Mouse (Mus musculus) heart, adult 9 months (tissue): ENCODE data around the gene Ctbp1.

Experiments used
- DNase-seq, 2 experiments: peaks; one replicate each; pipeline ENCODE4 v3.0.0; 2022; ENCODE audit warnings: low spot score in 2 of 2

The Ctbp1 gene

DNA sequence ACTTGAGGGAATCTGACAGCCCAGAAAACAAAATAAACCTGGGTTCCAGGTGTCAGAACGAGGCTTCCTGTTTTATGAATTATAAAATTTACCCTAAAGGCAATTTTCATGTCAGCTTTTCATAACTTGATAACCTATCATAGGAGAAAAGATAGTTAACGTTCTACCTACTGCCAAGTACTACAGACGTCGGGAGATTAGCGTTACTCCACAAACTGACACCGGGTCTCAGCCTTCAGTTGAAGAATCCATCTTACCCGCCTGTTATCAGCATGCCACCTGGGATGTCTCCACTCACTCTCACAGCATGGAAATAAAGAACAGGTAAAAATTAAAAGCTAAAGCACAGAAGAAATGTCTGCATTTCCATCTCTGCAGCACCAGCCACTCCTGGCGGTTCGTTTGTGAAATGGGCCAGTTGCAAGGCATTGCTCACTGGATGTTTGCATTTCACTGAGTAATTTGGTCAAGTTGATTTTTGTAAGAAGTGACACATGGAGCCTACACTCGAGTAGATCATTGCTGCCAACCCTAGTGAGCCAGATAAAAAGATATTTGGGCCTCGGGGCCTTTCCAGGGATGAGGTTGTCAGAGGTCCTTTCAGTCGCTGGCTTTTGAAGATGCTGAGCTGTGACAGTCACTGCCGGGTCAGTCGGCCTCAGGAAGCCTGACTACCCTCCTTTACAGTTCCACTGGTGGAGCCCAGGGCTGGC is 66.1 kb downstream of the Ctbp1 start:
- no peak for DNase-seq

DNA sequence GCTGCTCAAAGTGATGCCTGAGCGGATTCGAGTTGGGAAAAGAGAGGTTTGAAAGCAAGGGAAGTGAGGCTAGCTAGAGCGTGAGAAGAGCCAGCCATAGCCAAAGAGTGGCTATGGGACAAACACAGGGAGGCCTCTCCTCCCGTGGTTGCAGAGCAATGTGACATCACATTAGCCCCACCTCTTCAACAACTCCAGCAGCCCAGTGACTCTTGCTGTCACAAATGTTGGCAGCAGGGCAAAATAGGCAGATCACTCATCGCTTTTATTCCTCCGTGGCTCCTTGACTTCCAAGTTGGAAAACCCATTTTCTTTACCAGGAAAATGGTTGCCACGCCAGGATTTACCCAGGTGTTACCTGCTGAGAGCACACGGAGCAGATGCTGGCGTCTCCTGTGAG is 67.7 kb downstream of the Ctbp1 start:
- no peak for DNase-seq

DNA sequence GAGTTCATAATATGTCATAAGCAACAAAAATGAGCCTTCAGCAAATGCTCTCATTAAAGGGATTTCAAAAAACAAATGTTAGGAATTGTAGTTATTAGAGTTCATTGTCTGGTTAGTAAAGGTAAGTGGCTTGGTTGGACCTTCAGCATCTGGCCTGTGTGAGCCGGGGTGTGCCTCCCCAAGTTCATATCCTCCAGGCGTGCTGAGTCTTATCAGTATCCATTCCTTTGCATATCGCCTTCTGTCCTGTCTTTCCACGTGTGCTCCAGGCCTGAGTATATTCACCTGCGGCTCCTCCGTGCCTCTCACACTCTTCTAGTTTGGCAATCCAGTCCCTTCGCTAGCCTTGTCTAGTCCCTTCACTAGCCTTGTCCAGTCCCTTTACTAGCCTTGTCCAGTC is 68.5 kb downstream of the Ctbp1 start:
- DNase-seq = no peak

DNA sequence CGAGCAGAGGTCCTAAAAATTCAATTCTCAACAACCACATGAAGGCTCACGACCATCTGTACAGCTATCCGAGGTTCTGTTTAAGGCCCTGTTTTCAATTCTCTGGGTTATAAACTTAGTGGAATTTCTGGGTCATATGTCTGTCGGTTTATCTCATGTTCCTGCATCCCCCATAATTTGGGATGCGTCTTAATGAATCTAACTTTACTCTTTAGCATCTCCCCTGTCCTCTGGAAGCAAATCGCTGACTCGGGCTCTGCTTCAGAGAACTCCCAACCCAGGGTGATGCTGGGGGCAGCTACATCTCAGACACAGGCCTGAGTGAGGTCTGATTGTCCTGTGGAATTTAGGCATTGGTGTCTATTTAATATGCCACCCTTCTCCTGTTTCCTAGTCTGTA is 70.5 kb downstream of the Ctbp1 start:
- DNase-seq = no peak

DNA sequence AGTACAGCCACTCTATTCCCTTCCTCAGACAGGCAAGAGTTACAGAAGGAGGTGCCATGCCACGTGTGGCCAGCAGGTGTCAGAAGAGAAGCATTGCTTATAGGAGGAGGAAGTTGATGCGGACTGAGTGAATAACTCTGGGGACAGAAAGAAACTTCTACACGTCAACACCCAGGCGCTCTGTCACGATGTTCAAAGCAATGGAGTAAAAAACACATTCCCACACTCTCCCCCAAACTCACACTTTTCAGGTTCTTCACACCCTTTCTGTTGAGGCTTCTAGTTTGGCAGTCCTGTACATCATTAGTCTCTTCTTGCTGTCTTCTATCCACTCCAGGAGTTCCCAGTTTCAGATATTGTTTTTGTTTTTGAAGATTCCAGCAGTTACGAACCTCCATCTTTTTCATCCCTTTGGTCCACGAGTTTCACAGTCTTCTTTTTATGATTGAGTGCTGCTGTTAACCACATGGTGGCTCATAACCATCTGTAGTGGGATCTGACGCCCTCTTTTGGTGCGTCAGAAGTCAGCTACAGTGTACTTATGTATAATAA is 71.0 kb downstream of the Ctbp1 start:
- peak in 1 of 2 experiments; percentile 80 for DNase-seq

DNA sequence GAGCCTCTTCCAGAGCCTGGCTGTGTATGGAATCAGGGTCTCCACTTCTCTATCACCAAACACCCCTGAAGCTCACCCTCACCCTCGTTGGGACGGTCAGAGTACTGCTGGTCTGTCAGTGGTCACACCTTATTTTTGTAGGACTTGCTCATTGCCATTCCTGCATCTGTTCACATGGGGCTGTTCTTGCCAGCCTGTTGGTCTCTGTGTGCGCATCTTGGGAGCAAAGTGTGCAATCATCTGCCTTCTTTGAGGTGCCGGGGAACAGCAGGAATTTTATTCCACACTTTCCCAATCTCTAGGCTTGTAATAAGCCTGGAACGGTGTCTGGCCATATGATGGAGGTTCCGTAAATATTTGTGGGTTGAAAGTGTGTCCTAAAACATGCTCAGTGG is 71.6 kb downstream of the Ctbp1 start:
- DNase-seq = no peak

DNA sequence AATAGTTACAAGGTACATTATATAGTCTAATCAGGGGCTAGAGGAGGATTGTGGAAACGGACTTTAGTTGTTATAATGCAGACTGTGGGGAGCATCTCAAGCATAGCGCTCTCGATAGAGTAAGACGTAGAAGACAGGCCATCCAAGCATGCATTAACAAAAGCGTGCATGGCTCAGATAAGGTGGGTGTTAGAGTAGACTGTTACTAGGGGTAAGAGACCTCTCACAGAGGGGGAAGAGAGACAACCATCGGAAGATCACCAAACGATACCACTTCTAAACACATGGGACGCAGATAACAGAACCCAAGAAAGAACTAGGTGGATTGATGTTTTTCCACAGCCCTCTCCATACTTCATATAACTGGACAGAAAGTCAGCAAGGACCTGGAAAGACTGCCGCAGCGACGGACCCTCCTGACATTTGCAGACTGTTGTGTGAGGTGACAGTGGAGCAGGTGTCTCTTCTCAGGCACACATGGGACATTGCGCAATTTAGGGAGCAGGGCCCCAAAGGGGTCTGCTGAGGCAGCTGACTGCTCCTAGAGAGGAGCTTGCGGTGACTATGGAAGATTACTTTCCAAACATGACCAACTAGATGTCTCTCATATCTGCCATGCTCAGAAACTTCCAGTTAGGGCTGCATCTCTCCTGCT is 72.2 kb downstream of the Ctbp1 start:
- DNase-seq = no peak

DNA sequence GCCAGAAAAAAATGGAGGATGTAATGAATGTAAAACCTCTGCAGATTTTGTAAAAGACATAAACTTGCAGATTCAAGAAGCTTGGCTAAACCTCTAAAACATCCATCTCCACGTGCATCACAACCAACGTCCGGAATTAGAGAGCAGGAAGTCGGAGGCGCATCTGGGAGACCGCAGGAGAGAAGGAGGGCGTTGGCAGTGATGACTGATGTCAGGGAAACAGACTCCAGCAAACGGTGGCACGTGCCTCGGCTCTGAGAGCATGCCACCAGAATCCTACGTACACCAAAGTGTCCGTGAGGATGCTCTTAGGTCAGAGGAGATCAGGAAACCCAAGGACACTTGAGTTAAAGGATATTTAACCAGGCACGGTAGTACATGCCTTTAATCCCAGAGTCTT is 73.1 kb downstream of the Ctbp1 start:
- no peak for DNase-seq

DNA sequence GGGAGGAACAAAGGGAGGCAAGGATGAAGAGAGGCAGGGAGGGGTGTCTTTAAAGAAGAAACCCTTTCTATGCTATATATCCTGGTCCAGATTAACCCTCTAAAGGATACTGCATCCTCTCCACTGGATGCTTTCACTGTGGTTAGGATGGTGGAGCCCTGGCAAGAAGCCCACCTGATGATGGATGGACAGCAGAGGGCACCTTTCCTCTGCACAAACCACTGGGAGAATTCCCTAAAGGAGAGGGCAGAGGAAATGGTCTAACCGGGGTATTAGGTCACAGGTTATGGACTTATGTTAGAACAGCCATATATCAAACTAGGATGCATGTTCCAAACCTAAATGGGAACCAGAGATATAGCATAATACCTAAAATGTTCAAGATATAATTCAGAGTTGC is 74.7 kb downstream of the Ctbp1 start:
- no peak for DNase-seq
